Mouse (Mus musculus) MEL-GATA-1-ER (cell line): Measurements from ENCODE around the gene Cxcr4.

Experiments used
- DNase-seq: peaks from one replicate; pipeline ENCODE4 v3.0.0-alpha.2; 2012; ENCODE audit warnings: low read depth; ENCODE audit errors: extremely low read depth

The Cxcr4 gene

GRCm38 (mm10) chr1:128571033-128571432, 21.1 kb downstream of the Cxcr4 start:
- DNase-seq, result no peak

DNA sequence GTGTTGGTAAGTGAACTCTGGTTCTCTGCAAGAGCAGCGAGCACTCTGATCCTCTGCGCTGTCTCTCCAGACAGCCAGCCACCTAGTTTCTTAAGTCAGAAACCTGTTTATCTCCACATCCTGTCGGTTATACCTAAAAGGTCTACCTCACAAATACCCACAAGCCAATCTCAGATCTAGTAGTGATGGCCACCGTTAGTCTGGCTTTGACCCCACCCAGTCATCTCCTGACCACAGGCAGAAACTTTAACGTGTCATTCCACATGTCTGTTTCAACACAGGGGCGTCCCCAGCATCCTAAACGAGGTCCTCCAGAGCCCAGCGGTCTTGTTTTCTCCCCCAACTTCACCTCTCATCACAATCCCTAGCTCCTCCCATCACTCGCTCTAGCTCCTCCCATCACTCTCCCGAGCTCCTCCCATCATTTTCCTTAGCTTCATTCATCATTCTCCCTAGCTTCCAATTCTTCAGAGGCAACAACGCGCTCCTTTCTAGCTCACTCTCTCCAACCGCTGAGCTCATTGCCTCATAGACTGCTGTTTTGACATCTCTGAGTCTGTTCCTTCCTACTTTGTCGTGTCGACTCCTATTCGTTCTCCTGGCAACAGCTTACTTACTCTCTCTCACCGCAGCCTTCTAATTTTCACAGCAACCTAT, 22.0 kb downstream of the Cxcr4 start:
- DNase-seq, result no peak

DNA sequence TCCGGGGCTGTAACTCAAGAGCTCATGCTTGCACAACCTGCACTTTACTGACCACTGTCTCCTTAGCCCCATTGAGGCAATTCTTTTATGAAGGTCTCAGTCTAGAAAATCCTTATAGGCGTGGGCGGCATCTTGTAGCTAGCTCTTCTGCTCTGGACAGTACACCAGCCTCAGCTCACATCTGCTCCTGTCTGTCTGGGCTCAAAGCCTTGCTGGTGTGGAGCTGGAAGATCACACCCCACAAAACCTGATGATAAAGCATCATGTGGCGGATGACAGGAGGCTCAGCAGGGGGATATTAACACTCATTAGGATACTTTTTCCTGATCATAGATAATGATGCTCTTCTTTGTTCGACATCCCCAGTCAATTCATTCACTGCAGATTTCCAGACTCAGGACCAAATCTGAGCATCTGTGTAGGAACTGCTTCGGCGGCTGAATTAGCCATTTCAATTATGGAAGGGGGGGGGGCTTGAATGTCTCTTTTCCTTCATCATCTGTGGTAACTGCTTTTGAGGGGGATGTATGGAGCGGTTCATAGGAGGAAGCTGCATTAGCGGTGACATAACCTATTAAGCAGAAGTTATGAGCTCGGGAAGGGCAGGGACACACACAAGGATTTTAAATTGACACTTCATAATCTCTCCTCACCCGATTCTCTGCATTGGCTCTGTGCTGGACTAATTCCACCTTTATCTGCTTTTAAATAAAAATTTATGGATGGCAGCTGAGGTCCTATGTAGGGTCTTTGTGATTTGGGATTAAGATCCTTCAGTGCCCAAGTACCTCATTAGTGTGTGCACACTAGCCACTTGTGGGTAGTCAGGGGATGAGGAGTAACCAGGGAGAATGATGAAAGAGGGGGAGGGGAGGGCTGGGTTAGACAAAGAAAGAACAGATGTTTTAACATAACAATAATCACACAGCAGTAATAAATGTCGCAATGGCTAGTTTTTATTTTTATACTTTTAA, 24.6 kb downstream of the Cxcr4 start:
- no peak for DNase-seq

- no peak for DNase-seq
Observed at GRCm38 (mm10) chr1:128563905-128564304, 28.2 kb downstream of the Cxcr4 start.

DNA sequence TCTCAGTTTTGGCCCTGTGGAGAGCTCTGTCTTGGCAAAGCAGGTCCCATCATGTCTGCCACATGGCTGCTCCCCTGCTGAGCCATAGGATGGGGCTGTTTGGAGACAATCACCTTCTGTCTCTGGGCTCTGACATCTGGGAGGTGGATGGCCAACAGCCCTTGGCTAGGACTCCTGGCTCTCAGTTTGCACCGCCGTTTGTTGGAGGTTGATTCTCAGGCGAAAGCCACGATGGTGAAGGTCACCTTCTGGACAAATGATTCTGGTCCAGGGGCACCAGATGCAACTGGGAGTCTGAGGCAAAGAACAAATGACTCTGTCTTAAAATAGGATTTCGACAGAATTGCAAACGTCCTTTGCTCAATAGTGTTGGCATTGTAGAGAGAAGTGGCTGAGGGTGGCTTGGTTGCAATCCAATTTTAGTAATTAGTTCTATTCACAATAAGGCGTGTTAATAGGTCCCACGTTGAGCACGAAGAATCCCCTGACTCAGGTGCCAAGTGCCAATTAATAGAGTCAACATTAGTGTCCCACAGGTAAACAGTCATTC, 30.7 kb downstream of the Cxcr4 start:
- no peak for DNase-seq

DNA sequence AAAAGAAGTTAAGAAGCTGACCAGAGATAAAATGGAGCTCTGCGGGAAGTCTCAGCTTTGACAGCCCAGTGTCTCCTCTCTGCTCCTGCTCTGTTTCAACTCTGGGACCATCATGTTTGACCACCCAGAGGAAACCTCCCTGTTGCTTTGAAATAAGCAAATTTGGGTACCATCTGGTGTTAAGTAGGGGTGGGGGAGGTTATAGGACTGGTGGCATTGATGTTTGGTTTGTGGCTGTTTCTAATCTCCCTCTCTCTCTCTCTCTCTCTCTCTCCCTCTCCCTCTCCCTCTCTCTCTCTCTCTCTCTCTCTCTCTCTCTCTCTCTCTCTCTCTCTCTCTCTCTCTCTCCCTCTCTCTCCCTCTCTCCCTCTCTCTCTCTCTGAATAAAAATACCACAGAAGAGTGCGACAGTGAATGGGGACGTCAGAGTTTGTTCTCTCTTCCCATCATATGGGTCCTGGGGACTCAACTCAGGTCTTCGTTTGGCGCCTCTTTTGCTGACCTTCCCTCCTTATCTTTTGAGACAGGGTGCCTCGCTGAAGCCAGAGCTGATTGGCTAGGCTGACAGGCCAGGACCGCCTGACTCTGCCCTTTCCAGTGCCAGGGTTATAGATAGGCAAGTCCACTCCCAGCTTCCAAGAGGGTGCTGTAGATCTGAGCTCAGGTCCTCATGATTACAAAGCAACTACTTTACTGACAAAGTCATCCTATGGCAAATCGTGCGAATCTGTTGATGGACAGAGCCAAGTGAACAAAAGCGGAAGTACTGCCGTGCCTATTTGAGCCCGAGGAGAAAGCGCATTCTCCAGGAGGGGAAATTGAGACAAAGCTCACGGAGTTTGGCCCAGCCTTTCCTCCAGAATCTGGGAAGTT, 31.4 kb downstream of the Cxcr4 start:
- DNase-seq, result peak; percentile 61

DNA sequence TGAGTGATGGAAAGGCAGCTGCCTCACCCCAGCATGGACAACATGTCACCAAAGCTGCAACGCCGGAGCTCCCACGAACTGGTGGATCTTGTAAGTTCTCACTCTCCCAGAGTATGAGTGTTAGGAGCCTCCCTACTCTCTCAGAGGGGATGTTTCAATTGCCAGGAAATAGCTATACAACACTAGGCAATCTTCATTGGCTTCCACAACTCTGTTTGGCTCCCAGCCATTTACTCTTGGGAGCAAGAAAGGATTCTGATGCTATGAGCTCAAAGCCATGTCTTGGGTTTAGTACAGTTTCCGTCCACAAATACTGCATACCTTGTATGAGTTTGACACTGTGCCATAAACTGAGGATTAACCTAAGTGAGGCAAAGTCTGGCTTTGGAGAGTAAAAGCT, 34.1 kb downstream of the Cxcr4 start:
- no peak for DNase-seq

GRCm38 (mm10) chr1:128552545-128552944, 39.5 kb downstream of the Cxcr4 start:
- DNase-seq, result no peak

GRCm38 (mm10) chr1:128551743-128552397, 40.2 kb downstream of the Cxcr4 start:
- no peak for DNase-seq

DNA sequence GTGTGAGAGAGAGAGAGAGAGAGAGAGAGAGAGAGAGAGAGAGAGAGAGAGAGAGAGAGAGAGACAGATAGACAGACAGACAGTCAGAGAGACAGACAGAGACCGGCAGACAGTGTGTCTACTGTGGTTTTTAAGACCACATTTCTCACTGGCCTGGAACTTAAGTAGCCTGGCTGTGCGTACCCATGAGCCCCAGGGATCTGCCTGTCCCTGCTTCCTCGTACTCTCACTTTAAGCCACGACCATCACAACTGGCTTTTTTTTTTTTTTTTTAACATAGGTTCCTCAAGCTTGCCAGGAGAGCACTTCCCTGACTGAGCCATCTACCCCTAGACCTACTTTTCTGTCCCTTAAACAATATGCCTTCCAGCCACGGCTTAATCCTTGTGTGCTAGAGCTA, 42.7 kb downstream of the Cxcr4 start:
- no peak for DNase-seq

DNA sequence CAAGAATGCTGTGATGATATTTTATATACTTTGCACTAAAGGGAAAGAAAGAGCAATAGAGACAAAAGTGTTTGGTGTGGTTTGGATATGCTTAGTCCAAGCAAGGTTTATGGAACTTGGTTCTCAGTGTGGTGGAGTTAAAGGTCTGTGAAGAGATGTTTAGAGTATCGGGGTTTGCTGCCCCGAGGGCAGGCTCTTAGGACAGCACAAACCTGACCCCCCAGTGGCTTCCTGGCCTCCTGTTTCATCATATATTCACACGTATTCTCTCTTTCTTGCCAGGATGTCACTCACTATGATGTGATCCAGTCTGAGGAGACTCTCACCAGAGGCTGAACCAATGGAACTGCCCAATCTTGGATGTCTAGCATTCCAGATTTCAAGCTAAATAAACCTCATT, 43.1 kb downstream of the Cxcr4 start:
- DNase-seq, result no peak

DNA sequence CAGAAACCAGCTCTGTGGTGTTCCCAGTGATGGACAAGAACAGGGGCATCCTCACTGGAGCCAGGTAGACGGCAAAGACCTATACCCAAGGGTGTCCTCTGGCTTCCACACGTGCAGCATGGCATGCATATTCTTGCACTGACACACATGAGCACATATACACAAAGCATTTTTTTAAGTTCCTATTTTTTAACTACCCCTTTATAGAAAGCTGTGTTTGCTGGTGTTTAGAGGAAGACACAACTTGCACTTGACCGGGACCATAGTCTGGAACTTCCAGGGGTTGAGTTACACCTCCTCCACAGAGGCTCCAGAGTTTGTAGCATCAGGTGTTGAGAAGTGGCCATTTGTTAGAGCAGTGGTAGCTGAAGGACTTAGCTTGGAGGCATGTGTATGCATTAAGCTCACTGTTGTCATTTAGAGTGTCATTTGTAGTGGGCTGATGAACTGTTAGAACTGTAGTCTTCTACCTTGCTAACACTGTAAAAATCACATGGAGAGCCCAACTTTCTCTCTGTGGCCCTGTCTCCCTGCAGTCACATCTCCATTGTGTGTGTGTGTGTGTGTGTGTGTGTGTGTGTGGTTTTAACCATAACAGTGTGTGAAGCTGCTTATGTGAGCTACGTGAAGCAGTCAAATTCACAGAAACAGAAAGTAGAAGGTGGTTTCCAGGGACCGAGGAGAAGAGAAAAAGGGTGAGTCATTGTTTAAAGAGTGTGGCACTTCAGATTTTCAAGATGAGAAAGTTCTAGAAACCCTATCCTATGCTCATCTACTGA, 43.7 kb downstream of the Cxcr4 start:
- no peak for DNase-seq

GRCm38 (mm10) chr1:128545672-128546071, 46.4 kb downstream of the Cxcr4 start:
- DNase-seq, result no peak

- DNase-seq, result no peak
Observed at GRCm38 (mm10) chr1:128543137-128543536, 49.0 kb downstream of the Cxcr4 start.

- DNase-seq, result no peak
Observed at GRCm38 (mm10) chr1:128542555-128542954, 49.5 kb downstream of the Cxcr4 start.

DNA sequence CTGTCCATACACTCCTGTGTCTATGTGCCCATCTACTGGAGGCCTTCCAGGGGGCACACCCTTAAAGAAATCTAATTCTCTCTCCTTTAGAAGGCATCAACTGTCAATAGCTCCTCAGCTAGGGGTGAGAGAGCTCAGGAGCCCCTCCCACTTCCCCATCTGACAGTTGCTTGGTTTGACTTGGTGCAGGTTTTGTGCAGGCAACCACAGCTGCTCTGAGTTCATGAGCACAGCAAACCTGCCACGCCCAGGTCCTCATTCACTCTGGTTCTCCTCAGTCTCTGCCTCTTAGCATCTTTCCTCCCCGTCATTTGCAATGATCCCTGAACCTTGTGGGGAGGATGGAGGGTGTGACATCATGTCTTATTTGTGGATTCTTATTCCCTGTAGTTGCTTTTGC, 51.9 kb downstream of the Cxcr4 start:
- no peak for DNase-seq

DNA sequence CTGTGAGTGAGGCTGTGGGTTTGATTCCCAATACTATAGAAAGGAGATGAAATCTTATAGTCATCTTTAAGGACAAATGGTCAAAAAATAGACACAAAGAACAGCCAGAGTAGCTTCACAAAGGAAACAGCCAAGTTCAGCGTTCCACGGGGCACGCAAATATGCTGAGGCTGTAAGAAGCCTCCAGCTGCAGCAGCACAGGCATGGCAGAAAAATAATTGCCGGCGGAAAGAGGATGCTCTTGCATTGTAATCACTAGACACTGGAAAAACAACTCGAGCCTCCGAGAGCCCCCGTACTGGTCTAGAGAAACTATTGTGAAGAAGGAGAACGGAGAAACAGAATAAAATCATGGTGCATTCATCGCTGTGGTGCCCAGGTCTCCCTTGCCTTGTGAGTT, 52.5 kb downstream of the Cxcr4 start:
- DNase-seq, result no peak
